Mouse (Mus musculus) c-Kit-negative CD71-positive TER-119-positive erythroid progenitor cells, embryonic 14.5 days (primary cell): ENCODE results near the gene Ndst2.
"Not testable (repeated sequence)": the region's sequence is repeated elsewhere in the genome, so short reads cannot be mapped to it uniquely, and the experiment has no call there.

Experiments used
- DNase-seq: peaks from one replicate; pipeline ENCODE4 v3.0.0-alpha.2; 2013; ENCODE audit warnings: low read depth, low spot score

The Ndst2 gene

DNA sequence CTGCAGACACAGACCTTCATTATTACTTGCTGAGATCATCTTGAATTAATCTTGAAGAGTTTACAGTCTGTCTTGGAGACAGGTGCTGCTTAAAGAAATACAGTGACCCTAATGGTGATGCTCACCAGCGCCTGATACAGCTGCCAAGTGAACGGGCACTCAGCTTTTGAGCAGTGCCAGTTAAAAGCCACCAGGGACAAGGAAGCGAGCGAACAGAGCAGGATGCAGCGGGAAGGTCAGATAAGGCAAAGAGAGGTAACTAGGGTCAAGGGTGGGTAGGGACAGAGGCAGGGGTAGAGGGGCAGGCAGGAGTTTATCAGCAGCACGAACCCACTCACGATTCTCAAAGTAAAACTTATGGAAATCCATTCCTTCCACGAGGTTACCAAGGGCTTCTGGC lies 4.1 kb upstream of the Ndst2 start:
- DNase-seq: no peak

DNA sequence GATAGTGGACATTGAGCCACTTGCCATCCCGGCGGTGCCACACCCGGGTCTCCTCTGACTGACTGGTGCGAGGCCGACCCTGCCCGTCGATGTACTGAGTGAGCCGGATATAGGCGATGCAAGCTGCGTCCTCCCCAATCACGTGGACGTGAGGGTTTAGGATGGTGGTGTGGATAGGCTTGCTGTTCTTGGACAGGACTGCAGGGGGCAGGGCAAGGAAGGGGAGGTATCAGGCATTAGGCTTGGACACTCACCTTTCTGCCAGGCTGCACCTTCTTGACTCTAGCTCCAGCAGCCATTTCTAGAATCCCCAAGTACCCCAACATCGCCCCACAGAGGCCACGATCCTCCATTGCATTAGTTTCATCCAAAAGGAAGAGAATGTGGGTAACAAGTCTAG lies 2.9 kb upstream of the Ndst2 start:
- DNase-seq: peak; percentile 40

DNA sequence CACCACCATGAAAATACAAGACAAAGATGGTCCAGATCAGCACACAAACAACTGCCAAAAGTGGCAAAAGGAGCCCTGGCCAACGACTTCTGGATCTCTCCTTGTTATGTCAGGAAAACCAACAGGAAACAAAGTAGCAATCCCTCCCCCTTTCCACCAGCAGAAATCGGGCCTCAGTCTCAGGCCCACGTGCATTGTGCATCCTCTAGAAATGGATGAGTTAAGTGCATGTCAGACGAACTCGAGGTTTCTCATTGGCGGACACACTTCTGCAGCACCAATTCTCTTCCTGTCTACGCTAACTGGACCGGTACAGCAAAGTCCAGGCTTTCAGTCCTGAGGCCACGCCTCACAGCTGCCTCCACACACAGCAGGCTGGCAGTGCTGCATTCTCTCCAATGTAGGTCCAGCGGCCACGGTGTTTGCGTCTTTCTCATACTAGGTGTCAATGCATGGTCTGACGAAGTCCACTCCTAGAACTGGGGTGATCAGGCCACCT lies 1.6 kb upstream of the Ndst2 start:
- no peak for DNase-seq

DNA sequence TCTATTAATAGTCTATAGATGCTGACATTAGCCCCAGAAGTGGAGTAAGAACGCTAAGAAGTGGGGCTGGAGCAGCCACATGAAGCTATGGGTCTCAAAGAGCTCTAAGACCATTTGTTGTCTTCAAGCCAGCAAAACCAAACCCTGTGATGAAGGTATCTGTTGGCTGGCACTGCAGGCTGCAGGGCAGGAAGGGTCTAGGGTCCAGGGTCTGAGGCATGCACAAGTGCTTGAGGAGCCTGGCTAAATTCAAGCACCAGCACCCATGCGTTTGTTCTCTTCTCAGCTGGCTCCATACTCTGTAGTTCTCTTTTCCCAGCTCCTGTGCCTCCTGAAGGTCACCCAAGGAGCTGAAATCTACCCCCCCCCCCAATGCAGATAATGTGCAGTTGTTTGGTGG lies 690 bp upstream of the Ndst2 start:
- no peak for DNase-seq

DNA sequence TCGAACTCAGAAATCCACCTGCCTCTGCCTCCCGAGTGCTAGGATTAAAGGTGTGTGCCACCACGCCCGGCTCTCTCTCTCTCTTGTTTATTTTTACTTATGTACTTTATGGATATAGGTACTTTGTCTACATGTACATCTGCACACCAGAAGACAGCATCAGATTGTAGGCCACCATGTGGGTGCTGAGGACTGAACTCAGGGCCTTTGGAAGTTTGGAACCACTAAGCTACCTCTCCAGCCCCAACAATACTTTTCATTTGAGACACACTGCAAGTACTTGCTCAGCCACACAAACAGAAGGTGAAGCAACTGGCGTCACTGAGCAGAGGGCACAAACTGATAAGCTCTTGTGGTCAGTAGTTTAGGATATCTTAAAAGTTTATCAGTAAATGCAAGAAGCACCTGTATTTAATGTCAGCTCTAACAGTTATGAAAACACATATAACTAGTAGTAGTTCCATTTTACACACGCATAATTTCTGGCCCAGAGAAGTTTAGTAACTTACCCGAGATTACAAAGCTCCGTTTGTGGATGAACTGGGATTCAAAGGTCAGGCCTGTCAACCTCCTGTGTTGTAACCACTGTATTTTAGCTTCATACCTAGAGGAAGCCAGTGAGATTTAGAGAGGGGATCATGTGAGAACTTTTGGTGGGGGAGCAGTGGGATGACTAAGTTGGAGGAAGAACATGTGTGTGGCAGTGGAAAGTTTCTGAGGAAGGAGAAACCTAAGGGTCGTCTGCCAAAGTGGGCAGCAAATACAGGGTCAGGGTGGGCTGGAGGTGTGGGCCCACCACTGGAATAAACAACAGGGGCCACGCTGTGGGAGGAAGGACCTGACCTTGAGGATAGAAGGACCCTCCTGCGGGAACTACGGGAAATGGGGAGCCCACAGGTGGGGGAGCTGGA lies 1.1 kb downstream of the Ndst2 start:
- DNase-seq: peak; percentile 55

DNA sequence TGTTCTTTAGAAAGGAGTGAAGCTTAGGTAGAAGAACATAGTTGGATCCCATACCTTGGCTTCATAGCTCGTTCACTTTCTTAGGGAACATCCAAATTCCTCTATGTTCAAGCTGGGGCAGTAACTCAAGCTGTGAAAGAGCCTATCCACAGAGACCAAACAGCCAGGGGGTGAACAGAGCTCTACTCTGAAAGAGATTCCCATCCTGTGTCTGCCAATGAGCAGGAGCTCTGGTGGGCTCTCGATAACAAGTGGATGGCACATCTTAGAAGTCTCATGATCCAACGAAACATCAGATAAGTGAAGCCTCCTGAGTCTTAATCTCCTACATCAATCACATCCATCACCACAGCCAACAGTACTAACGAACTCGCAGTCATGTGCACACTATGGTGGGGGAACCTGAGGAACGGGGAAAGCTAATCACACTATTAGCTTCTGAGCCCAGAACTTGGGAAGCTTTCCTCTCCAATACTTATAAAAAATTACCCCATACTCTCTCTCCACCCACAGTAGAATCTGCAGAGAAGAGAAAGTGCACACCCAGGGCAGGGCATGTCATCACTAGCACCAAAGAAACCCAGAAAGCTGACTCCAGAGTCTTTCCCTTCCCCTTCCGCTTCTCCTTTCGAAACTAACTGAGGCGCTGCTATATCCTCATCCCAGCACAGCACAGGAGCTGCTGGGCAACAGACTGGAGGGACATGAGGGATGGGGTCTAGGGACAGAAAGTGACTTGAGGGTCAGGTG lies 3.3 kb downstream of the Ndst2 start:
- no peak for DNase-seq

DNA sequence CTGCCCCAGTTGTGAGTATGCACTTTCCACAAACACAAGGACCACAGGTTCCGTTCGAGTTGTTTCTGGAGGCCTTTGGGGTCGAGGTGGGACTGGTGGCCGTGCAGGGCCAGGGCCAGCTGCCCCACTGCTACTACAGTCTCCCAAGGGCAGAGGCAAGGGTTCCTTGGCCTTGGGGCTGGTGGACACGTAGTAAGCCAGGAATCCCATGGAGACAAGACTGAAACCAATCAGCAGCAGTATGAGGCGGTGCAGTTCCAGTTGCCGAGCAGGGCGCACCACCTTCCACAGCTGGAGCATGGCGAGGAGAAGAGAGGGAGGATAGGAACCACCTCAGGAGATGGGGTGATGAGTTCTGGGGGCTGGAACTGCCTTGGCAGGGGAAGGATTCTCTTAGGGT lies 4.5 kb downstream of the Ndst2 start:
- DNase-seq: no peak

DNA sequence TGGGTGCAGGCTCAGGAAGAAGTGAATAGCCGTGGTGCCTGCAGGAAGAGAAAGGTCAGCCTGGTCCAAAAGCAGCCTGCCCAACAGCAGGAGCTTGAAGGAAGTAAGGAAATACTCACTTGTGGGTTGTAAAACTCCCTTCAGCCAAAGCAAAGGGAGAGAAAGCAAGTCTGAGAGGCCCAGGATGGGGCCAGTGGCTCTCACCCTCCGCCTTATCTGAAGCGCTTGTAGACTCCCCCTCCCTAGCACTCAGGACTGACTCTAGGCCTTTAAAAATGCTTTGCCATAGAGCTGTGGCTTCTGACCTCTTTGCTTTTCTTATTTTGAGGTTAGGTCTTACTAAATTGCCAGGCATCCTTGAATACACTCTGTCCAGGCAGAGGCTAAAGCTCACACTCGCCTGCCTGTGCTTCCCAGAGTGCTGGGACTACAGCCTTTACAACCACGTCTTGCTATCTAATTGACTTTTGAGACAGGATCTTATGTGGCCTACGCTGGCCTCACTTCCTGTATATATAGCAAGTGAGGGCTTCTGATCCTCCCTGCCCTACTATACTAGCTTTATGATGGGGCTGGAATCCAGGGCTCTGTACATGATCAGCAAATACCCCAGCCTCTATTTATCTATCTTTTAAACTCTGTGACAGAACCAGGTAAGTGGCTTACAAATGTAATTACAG lies 8.6 kb downstream of the Ndst2 start:
- DNase-seq: no peak

DNA sequence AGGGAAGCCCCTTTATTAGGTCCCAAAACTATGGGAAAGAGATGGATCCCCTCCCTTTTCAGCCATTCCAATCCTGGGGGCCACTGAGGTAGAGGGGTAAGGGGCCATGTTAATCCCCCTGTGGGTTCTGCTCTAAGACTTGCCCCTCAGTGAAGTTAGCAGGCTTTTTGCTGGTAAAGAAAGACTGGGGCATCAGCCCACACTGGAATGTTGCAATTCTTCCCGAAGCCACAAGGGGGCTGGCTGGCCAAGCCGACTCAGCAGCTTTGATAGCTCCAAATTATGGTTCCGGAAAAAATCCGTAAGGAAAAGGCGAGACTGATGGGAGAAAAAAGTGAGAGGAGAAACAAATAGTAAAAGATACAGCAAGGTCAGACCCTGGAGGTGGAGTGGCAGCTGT lies 10.3 kb downstream of the Ndst2 start:
- peak; percentile 40 for DNase-seq

DNA sequence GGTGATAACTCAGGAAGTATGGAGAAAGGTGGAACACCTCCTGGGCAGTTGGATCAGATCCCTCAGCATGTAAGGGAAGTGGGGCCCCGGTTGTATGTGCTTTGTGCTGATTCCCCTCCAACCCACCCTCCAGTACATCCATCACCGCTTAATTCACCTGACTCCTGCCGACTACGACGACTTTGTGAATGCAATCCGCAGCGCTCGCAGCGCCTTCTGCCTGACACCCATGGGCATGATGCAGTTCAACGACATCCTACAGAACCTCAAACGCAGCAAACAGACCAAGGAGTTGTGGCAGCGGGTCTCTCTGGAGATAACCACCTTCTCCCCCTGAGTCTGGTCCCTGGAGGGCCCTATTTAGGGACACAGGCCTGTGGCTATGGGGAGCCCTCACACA lies 11.4 kb downstream of the Ndst2 start:
- DNase-seq: no peak

DNA sequence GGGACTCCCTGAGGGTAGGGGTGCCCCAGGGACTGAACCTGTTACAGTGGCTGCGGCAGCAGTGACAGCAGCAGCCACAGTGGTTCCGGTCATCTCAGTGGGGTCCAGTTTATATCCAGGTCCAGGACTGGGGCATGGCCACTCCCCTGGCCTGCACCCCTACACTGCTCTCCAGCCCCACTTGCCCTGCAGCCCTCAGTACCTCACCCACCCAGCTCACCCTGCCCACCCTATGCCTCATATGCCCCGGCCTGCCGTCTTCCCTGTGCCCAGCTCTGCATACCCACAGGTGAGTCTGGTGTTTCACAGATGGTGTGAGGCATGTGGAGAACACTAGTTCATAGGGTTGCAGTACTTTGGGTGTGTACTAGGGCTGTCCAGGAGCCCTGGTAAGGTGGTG lies 13.0 kb downstream of the Ndst2 start:
- DNase-seq: no peak

DNA sequence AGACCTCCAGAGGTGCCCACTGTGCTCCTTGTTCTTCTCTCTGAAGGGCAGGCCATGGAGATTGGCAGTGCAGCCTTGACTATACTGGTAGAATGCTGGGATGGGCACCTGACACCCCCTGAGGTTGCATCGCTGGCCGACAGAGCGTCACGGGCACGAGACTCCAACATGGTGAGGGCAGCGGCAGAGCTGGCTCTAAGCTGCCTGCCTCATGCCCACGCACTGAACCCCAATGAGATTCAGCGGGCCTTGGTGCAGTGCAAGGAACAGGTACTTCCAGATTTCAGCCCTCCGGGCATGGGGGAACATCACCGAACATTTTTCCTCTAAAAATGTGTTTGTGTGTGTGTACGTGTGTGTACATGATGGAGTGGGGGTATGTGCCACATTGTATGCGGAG lies 14.6 kb downstream of the Ndst2 start:
- DNase-seq: no peak

DNA sequence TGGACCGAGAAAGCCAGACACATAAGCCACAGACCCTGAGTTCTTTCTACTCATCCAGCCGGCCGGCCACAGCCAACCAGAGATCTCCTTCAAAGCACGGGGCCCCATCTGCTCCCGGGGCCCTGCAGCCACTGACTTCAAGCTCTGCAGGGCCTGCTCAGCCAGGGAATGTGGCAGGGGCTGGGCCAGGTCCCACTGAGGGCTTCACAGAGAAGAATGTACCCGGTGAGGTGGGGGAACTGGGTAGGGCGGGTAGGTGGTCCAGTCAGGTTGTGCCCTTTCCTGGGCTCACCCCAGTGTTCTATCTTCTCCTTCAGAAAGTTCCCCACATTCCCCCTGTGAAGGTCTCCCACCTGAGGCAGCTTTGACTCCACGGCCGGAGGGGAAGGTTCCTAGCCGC lies 15.9 kb downstream of the Ndst2 start:
- DNase-seq: no peak

DNA sequence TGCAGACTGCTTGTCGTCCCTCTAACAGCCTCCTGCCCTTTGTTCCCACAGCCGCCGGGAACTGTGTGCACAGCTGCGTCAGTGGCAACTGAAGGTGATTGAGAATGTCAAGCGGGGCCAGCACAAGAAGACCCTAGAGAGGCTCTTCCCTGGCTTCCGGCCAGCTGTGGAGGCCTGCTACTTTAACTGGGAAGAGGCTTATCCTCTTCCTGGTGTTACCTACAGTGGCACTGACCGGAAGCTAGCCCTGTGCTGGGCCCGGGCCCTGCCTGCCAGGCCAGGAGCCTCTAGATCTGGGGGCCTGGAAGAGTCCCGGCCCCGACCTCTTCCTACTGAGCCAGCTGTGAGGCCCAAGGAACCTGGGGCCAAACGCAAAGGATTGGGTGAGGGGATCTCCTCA lies 20.5 kb downstream of the Ndst2 start:
- DNase-seq: no peak

DNA sequence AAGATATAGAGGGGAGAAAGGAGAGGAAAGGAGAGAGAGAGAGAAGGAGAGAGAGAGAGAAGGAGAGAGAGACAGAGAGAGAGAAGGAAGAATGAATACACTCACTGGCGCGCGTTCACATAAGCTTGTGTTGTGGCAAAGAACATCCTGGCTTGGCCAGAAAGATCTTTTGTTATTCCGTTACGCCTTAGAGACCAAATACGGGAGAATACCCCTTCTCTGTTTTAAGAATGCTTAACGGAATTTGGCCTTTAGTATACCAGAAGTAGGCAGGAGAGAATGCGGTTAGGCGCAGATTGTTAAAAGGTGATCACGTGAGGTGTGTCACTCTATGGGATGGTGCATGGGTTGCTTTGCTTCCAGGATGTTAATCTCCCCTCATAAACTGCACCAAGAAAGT lies 26.1 kb downstream of the Ndst2 start:
- DNase-seq: no peak

DNA sequence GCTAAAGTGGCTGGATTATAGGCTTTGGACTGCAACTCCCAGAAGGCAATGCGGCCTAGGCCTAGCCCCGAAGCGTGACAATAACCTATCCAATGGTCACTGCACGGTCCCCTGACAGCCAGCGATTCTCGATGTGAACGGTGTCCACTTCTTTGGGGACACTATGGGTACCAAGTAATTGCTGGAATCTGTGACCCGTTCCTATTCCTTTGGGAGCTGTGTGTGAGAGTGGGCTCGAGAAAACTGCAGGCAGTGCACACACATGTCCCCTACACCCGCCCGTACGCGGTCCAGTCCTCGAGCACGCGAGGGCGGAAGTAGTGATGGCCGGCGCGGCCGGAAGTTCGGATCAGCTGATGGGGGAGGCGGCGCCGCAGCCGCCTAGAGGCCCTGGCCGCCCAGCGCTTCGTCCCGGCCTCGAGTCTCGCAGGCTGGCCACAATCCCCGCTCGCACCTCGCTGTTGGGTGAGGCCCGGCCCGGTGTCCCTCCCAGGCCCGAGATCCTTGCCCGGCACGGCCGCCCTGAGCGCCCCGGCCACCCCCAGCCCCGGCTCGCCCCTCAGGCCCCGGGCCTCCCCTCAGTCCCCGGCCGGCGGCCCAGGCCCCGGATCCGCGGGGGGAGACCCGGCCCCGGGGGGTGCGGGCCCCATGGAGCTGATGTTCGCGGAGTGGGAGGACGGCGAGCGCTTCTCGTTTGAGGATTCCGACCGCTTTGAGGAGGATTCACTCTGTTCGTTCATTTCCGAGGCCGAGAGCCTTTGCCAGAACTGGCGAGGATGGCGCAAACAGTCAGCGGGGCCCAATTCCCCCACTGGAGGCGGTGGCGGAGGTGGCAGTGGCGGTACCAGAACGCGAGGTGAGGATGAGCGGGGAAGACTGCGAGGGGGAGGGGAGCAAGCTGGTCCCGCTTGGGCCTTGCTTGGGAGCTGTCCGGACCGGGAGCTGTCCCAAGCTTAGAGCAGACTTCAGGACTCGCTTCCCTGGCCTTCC lies 26.9 kb downstream of the Ndst2 start, which contains the start of gene Zswim8:
Gene Zswim8, plus strand, starts transcription at position 352 of the 990 bp plus-strand sequence.
- peak; percentile 74 for DNase-seq

DNA sequence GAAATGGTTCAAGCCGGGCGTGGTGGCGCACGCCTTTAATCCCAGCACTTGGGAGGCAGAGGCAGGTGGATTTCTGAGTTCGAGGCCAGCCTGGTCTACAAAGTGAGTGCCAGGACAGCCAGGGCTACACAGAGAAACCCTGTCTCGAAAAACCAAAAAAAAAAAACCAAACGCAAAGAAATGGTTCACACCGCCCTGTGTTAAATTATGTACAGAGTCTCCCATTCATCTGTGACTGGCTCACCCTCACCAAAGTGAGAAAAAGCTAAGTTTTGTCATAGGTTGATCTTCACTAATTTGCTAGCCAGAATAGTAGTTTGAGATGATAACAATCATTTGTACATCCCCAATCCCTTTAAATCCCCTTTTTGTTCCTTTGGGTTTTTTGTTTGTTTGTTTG lies 30.9 kb downstream of the Ndst2 start:
- not testable (repeated sequence) for DNase-seq

DNA sequence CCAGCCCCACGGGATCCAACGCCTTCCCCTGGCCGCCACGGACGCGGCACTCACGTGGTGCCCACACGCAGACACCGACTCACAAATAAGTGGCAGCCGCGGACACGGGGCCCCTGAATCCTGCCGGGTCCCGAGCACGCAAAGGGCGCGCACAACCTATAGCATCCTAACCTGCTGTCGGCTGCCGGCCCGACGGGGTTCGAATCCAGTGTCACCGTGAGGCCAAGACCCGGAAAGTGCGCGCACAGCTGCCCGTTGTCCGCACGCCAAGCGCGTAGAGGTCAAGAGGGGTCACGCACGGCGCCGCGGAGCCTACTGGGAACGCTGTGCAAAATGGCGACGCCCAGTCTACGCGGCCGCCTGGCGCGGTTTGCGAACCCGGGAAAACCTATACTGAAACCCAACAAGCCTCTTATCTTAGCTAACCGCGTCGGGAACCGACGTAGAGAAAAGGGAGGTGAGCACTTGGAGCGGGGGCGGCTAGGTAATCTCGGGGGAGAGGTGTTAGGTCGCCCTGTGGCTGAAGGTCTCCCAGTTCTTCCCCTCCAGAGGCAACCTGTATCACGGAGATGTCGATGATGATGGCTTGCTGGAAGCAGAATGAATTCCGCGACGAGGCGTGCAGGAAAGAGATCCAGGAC lies 31.5 kb downstream of the Ndst2 start, which contains the start of gene Chchd1:
Gene Chchd1, plus strand, starts transcription at position 266 of the 641 bp plus-strand sequence.
- peak; percentile 75 for DNase-seq

DNA sequence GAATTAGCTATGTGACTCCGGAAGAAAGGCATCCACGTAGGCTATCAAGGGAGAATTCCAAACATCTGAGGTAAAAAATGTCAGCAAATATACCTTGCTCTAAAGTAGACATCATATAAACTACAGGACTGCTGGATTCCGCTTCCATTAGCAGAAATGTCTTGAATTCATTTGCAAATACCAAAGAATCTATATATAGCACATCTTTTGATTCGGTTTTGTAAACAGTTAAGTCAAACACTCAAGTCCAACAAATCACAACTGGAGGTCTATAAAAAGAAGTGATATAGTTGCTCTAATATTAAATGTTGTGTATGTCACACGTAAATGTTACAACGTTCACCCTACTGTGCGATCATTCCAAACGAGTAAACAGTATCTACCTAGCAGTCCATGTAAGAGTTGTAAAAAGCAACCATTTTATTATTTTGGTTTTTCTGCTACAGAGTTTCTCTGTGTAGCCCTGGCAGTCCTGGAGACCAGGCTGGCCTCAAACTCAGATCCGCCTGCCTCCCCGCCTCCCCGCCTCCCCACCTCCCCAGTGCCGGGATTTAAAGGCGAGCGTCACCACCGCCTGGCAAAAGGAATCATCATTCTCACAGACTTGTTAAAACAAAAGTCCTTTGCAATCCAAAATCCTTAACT lies 32.1 kb downstream of the Ndst2 start:
- no peak for DNase-seq

DNA sequence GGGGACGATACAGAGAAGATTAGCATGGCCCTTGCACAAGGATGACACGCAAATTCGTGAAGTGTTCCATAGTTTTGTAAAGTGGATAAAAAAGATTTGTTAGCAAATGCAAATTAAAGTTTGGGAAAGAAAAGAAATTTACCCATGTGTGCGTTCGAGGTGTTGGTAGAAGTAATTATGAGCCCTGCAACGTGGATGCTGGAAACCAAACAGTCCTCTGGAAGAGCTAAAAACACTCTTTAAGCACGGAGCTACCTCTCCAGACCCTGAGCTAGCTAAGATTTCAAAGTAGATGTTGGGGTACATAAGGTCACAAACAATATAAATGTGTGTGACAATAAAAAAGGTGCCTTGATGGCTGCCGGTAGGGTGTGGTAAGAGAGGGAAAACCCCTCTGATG lies 32.8 kb downstream of the Ndst2 start:
- DNase-seq: no peak
